Mouse (Mus musculus) myocyte (in vitro differentiated cells): ENCODE measurements around the gene Cyfip1.

Experiments used
- E2F4 ChIP-seq: IDR thresholded peaks from one replicate; pipeline ENCODE4 v1.6.1; 2011; ENCODE audit warnings: mild to moderate bottlenecking, control low read depth, moderate library complexity; ENCODE audit not compliant: insufficient read depth
- MAX ChIP-seq: IDR thresholded peaks from one replicate; pipeline ENCODE4 v1.6.1; 2011; ENCODE audit warnings: low read depth, mild to moderate bottlenecking, control low read depth
- MYOD1 ChIP-seq, 3 experiments: IDR thresholded peaks; one replicate each; pipeline ENCODE4 v1.6.1; 2011; ENCODE audit warnings: control low read depth in 2 of 3, low read depth in 2 of 3, mild to moderate bottlenecking in 2 of 3, moderate library complexity in 1 of 3; ENCODE audit not compliant: insufficient read length in 2 of 3, control insufficient read depth in 1 of 3
- MYOG ChIP-seq, 3 experiments: IDR thresholded peaks; one replicate each; pipeline ENCODE4 v1.6.1; 2011; ENCODE audit warnings: control low read depth in 2 of 3, low read depth in 2 of 3, mild to moderate bottlenecking in 2 of 3; ENCODE audit not compliant: insufficient read length in 2 of 3, control insufficient read depth in 1 of 3, insufficient read depth in 1 of 3
- POLR2A ChIP-seq: IDR thresholded peaks from one replicate; pipeline ENCODE4 v1.6.1; 2011; ENCODE audit warnings: low read depth, mild to moderate bottlenecking, control low read depth, moderate library complexity; ENCODE audit not compliant: insufficient read length
- POLR2AphosphoS2 ChIP-seq: IDR thresholded peaks from one replicate; pipeline ENCODE4 v1.6.1; 2011; ENCODE audit warnings: low read depth, control low read depth; ENCODE audit not compliant: insufficient read length
- REST ChIP-seq: IDR thresholded peaks from one replicate; pipeline ENCODE4 v1.6.1; 2011; ENCODE audit warnings: mild to moderate bottlenecking, control low read depth, moderate library complexity; ENCODE audit not compliant: insufficient read depth, insufficient read length
- SRF ChIP-seq: IDR thresholded peaks from one replicate; pipeline ENCODE4 v1.6.1; 2011; ENCODE audit warnings: low read depth; ENCODE audit not compliant: control insufficient read depth, insufficient read length
- TCF12 ChIP-seq: IDR thresholded peaks from one replicate; pipeline ENCODE4 v1.6.1; 2011; ENCODE audit warnings: mild to moderate bottlenecking, control low read depth; ENCODE audit not compliant: poor library complexity, insufficient read depth, severe bottlenecking
- USF1 ChIP-seq: IDR thresholded peaks from one replicate; pipeline ENCODE4 v1.6.1; 2011; ENCODE audit warnings: low read depth, mild to moderate bottlenecking, control low read depth, moderate library complexity

DNA sequence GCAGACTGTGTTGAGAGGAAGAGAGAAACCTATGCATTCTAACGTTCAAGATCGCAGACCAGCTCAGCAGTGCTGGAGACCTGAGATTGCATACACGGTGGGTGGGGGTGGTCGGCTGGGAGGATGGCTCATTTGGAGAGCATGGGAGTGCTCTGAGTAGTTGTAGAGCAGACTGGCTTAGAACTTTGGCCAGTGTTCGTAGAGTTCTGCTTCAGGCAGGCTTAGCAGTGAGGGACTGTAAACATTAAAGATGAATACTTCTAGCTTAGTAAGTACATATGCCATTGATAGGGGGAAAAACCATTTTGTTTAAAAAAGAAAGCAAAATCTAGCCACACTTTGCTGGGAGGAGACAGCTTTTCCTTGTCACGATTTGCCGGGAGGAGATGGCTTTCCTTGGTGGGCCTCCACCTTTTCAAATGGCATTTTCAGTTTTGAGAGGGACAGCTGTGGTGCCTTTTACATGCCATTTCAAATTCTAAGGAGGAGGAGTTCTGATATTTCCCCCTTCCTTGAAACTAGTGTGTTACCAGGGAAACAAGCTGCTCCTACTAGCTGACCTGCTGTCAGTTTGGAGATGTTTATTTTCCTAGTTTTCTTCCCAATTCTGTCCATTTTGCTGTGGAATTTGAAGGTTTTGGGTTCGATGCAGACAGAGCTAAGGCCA, 24.3 kb downstream of the Cyfip1 start:
- TF ChIP-seq MYOD1 (IDR thresholded peaks at IDR 0.05; ENCODE audit: control insufficient read depth in 1 of 3, insufficient read length in 2 of 3, low read depth in 2 of 3): no peak
- TF ChIP-seq POLR2AphosphoS2: no peak
- no peak for TF ChIP-seq E2F4
- TF ChIP-seq TCF12: no peak
- no peak for TF ChIP-seq REST
- TF ChIP-seq MAX: no peak
- no peak for TF ChIP-seq POLR2A
- TF ChIP-seq USF1: no peak
- TF ChIP-seq MYOG (IDR thresholded peaks at IDR 0.05; ENCODE audit: control insufficient read depth in 1 of 3, insufficient read depth in 1 of 3, insufficient read length in 2 of 3, low read depth in 2 of 3): no peak
- no peak for TF ChIP-seq SRF
